Mouse (Mus musculus) neural tube, embryonic 11.5 days (tissue): ENCODE measurements around the gene Zfp410. TPM values are rescaled to one million over a fixed set of nuclear protein-coding genes. Genes with fewer than 3 reads are reported as not detected.

ENCODE experiments used
- ATAC-seq: fragments of 200-750 bp; cut with Nextera tagmentation; 2 replicates; pipeline ENCODE4 v1.8.0; 2017; ENCODE audit warnings: moderate number of reproducible peaks, mild to moderate bottlenecking, moderate TSS enrichment, moderate library complexity; ENCODE audit not compliant: insufficient read depth, low FRiP score, low TSS enrichment
- DNase-seq: peaks from one replicate; pipeline ENCODE4 v3.0.0-alpha.2; 2015; ENCODE audit warnings: low spot score
- H3K27ac ChIP-seq: fragments of 300-500 bp; sonication (generic); 2 replicates; pipeline ENCODE4 v1.5.1; 2014; ENCODE audit warnings: low read depth, mild to moderate bottlenecking, low read length
- H3K27me3 ChIP-seq: fragments of 300-500 bp; sonication (generic); 2 replicates; pipeline ENCODE4 v1.6.1; 2014; ENCODE audit warnings: mild to moderate bottlenecking, low read length, mixed read lengths; ENCODE audit not compliant: control insufficient read depth, insufficient read depth
- H3K36me3 ChIP-seq: fragments of 300-500 bp; sonication (generic); 2 replicates; pipeline ENCODE4 v1.6.1; 2014; ENCODE audit warnings: mild to moderate bottlenecking, low read length, moderate library complexity, mixed read lengths; ENCODE audit not compliant: control insufficient read depth, insufficient read depth
- H3K4me1 ChIP-seq: fragments of 300-500 bp; sonication (generic); 2 replicates; pipeline ENCODE4 v1.6.1; 2014; ENCODE audit warnings: low read length, mixed read lengths; ENCODE audit not compliant: control insufficient read depth, insufficient read depth
- H3K4me2 ChIP-seq: fragments of 300-500 bp; sonication (generic); 2 replicates; pipeline ENCODE4 v1.6.1; 2014; ENCODE audit warnings: low read depth, mild to moderate bottlenecking, moderate library complexity
- H3K4me3 ChIP-seq: fragments of 300-500 bp; sonication (generic); 2 replicates; pipeline ENCODE4 v1.5.1; 2014; ENCODE audit warnings: low read depth, low read length
- H3K9ac ChIP-seq: fragments of 300-500 bp; sonication (generic); 2 replicates; pipeline ENCODE4 v1.6.1; 2014; ENCODE audit warnings: mild to moderate bottlenecking, low read length
- H3K9me3 ChIP-seq: fragments of 300-500 bp; sonication (generic); 2 replicates; pipeline ENCODE4 v1.6.1; 2016; ENCODE audit warnings: low read length; ENCODE audit not compliant: control insufficient read depth
- WGBS: fragments of 180-500 bp; shearing (Covaris S2); extraction: QIAGEN DNeasy Blood & Tissue Kit; methylation state at CpG from one replicate; pipeline ENCODE4 v1.1.7; 2014; 5-methylcytosine and 5-hydroxymethylcytosine counted together
- polyA plus RNA-seq: library from polyadenylated mRNA; unstranded; fragments of >200 nt; fragmentation: Nextera tagmentation; extraction: Ambion mirVana; gene quantifications from 2 replicates; pipeline ENCODE4 v1.2.1, GENCODE M21; 2014

Zfp410 gene
- polyA plus RNA-seq, 1 experiment from 2014 or later = 119 TPM

GRCm38 (mm10) chr12:84284885-84285592 lies 31.6 kb upstream of the Zfp410 start, which contains the start of gene Ptgr2:
TSS of gene Ptgr2 (plus strand) at chr12:84285232.
- peak; percentile 92 for DNase-seq
- Histone ChIP-seq H3K9ac (peak within 1 kb of the TSS; percentile 71), H3K27ac (0 out of 2 replicates have a peak within 1 kb of the TSS, but pooled peaks have one; percentile 27), H3K4me2 (peak within 1 kb of the TSS; percentile 73), H3K4me3 (peak within 1 kb of the TSS; percentile 50), H3K4me1 (peaks cover 3% of the 10 kb centered on the region), H3K36me3 (no peaks in the 10 kb centered on the region), H3K9me3 (no peaks in the 10 kb centered on the region), H3K27me3 (no peaks in the 10 kb centered on the region)
- WGBS = under 1% methylated on average over 39 of the region's 39 CpGs
- ATAC-seq = peak; percentile 93

- 40% methylated on average over 8 of the region's 8 CpGs for WGBS
- peaks cover 3% of the 10 kb centered on the region for H3K4me1 ChIP-seq
- H3K27ac ChIP-seq = no peak overlapping the region
- H3K9ac ChIP-seq = peak overlapping the region; percentile 71
- no peaks in the 10 kb centered on the region for H3K36me3 ChIP-seq
- no peaks in the 10 kb centered on the region for H3K27me3 ChIP-seq
- H3K9me3 ChIP-seq = no peaks in the 10 kb centered on the region
- ATAC-seq (no peak), DNase-seq (no peak)
- H3K4me2 ChIP-seq = peak overlapping the region; percentile 73
- peak overlapping the region; percentile 50 for H3K4me3 ChIP-seq
These were observed 31.1 kb upstream of the Zfp410 start for GRCm38 (mm10) chr12:84285593-84285968.

GRCm38 (mm10) chr12:84288461-84288860 lies 28.2 kb upstream of the Zfp410 start:
- Histone ChIP-seq H3K27me3 (no peaks in the 10 kb centered on the region), H3K9me3 (no peaks in the 10 kb centered on the region), H3K4me3 (no peak overlapping the region), H3K27ac (no peak overlapping the region), H3K4me2 (no peak overlapping the region), H3K36me3 (no peaks in the 10 kb centered on the region), H3K9ac (no peak overlapping the region), H3K4me1 (peaks cover 3% of the 10 kb centered on the region)
- 54% methylated on average over 3 of the region's 3 CpGs for WGBS
- DNase-seq (no peak), ATAC-seq (no peak)

DNA sequence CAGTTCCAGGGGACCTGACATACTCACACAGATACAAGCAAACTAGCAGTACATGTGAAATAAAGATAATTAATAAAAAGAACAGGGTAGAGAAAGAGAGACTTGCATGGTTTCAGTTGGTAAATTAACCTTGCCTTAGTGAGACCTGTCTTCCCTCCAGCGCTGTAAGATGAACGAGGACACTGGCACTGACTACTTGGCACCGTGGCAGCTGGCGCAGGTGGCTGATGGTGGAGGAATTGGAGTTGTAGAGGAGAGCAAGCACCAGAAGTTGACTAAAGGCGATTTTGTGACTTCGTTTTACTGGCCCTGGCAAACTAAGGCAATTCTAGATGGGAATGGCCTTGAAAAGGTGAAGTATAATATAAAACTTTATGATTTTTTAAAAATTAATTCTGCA lies 18.8 kb upstream of the Zfp410 start:
- no peak overlapping the region for H3K4me2 ChIP-seq
- no peaks in the 10 kb centered on the region for H3K27me3 ChIP-seq
- no peak for ATAC-seq
- H3K4me1 ChIP-seq = no peaks in the 10 kb centered on the region
- no peak overlapping the region for H3K4me3 ChIP-seq
- WGBS = 94% methylated on average over 6 of the region's 6 CpGs
- H3K27ac ChIP-seq = no peak overlapping the region
- DNase-seq = no peak
- no peaks in the 10 kb centered on the region for H3K36me3 ChIP-seq
- H3K9ac ChIP-seq = no peak overlapping the region
- H3K9me3 ChIP-seq = no peaks in the 10 kb centered on the region

DNA sequence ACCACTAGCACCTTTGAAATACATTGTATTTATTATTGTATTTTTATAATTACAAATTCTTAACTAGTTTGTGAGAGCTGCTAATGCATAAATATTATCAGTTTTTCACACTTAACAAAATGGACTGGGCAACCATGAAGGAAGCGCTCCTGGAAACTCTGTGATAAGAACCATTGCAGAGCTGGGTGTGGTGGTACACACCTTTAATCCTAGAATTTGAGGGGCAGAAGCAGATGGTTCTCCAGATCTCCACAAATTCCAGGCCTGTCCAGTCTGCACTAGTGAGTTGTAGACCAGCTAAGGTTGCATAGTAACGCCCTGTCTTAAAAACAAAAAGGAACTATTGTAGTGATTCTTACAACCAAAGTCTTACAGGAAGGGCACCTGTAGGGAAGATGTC lies 17.4 kb upstream of the Zfp410 start:
- H3K4me2 ChIP-seq = no peak overlapping the region
- H3K9ac ChIP-seq = no peak overlapping the region
- DNase-seq (no peak), ATAC-seq (no peak)
- H3K27me3 ChIP-seq = no peaks in the 10 kb centered on the region
- H3K27ac ChIP-seq = no peak overlapping the region
- 95% methylated on average over 2 of the region's 2 CpGs for WGBS
- no peaks in the 10 kb centered on the region for H3K4me1 ChIP-seq
- no peaks in the 10 kb centered on the region for H3K36me3 ChIP-seq
- no peaks in the 10 kb centered on the region for H3K9me3 ChIP-seq
- H3K4me3 ChIP-seq = no peak overlapping the region

DNA sequence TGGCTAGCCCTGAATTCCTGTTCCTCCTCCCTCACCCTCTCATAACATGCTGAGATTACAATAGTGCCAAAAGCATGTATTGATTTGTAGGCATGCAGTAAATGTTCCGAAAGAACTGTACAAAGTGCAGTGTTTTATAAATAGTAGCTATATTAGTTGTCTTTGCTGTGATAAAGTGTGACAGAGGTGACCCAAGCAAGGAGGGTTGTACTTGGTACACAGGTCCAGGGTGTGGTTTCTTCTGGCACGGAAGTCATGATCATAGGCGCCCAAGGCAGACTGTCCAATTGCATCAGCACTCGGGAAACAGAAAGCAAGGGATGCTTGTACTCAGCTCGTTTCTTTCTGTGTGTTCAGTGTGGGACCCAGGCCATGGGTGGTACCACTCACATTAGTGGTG lies 12.6 kb upstream of the Zfp410 start:
- Histone ChIP-seq H3K4me2 (no peak overlapping the region), H3K27ac (no peak overlapping the region), H3K36me3 (no peaks in the 10 kb centered on the region), H3K9me3 (no peaks in the 10 kb centered on the region), H3K4me1 (no peaks in the 10 kb centered on the region), H3K9ac (no peak overlapping the region), H3K27me3 (no peaks in the 10 kb centered on the region), H3K4me3 (no peak overlapping the region)
- no peak for DNase-seq
- 87% methylated on average over 5 of the region's 5 CpGs for WGBS
- ATAC-seq = no peak

DNA sequence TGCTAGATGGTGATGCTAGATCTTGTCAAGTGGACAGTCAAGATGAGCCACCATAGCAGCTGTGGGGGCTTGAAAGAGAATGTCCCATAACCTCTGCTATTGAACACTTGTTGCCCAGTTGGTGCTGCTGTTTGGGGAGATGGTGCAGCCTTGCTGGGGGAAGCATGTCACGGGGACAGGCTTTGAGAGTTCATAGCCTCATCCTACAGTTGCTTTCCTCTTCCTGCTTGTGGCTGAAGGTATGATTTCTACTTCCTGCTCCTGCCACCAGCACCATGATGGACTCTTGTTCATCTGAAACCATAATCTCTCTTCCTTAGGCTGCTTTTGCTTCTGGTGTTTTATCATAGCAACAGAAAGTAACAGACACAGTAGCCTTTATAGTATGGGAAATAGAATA lies 12.1 kb upstream of the Zfp410 start:
- Histone ChIP-seq H3K9me3 (no peaks in the 10 kb centered on the region), H3K4me3 (no peak overlapping the region), H3K4me1 (no peaks in the 10 kb centered on the region), H3K4me2 (no peak overlapping the region), H3K36me3 (no peaks in the 10 kb centered on the region), H3K27ac (no peak overlapping the region), H3K9ac (no peak overlapping the region), H3K27me3 (no peaks in the 10 kb centered on the region)
- no peak for ATAC-seq
- no peak for DNase-seq
- WGBS = 86% methylated on average over 1 of the region's 1 CpGs

DNA sequence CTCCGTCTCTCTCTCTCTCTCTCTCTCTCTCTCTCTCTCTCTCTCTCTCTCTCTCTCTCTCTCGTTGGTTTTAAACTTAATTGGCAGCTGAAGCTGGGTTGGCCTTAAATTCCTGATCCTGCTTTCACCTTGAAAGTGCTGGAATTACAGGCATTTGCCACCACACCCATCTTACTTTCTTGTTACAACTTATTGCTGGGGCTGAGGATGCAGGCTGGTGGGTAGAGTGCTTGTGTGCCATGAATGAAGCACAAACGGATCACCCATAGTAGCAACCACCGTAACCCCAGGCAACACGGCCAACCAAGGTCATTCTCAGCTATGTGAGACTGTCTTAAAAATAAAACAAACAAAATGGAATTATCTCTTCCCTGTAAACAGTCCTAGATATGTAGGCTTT lies 5.3 kb upstream of the Zfp410 start:
- H3K9ac ChIP-seq = no peak overlapping the region
- ATAC-seq = no peak
- 88% methylated on average over 3 of the region's 5 CpGs for WGBS
- H3K36me3 ChIP-seq = no peaks in the 10 kb centered on the region
- no peak overlapping the region for H3K27ac ChIP-seq
- DNase-seq = no peak
- H3K4me2 ChIP-seq = no peak overlapping the region
- no peaks in the 10 kb centered on the region for H3K4me1 ChIP-seq
- H3K27me3 ChIP-seq = no peaks in the 10 kb centered on the region
- no peak overlapping the region for H3K4me3 ChIP-seq
- no peaks in the 10 kb centered on the region for H3K9me3 ChIP-seq

GRCm38 (mm10) chr12:84316006-84316405 lies 646 bp upstream of the Zfp410 start:
- no peak for ATAC-seq
- no peak overlapping the region for H3K27ac ChIP-seq
- H3K36me3 ChIP-seq = no peaks in the 10 kb centered on the region
- peak overlapping the region; percentile 98 for H3K4me3 ChIP-seq
- 51% methylated on average over 7 of the region's 7 CpGs for WGBS
- no peaks in the 10 kb centered on the region for H3K27me3 ChIP-seq
- H3K9me3 ChIP-seq = no peaks in the 10 kb centered on the region
- peak overlapping the region; percentile 84 for H3K4me2 ChIP-seq
- DNase-seq = no peak
- H3K4me1 ChIP-seq = peaks cover 10% of the 10 kb centered on the region
- peak overlapping the region; percentile 97 for H3K9ac ChIP-seq
